Mouse (Mus musculus) intestine, embryonic 14.5 days (tissue): ENCODE measurements at regions not wholly inside any gene's neighbourhood (a gene's known extent, or its start where the extent isn't known, plus 50 kb on each side); places are given as distances from the start of the nearest gene placed in this dataset.
"Not testable (repeated sequence)": the region's sequence is repeated elsewhere in the genome, so short reads cannot be mapped to it uniquely, and the experiment has no call there.

Source experiments
- ATAC-seq: fragments of 200-750 bp; cut with Nextera tagmentation; replicated peaks from 2 replicates; pipeline ENCODE4 v1.8.0; 2017; ENCODE audit warnings: low read depth, moderate number of reproducible peaks, moderate TSS enrichment, moderate library complexity; ENCODE audit not compliant: low FRiP score, low TSS enrichment
- DNase-seq: peaks from one replicate; pipeline ENCODE4 v3.0.0-alpha.2; 2018; ENCODE audit warnings: low spot score
- H3K27ac ChIP-seq: fragments of 300-500 bp; sonication (generic); 2 replicates; pipeline ENCODE4 v1.5.1; 2014; ENCODE audit warnings: low read depth, mild to moderate bottlenecking, control low read depth
- H3K27me3 ChIP-seq: fragments of 300-500 bp; sonication (generic); replicated peaks from 2 replicates; pipeline ENCODE4 v1.6.1; 2014; ENCODE audit warnings: low read length, control low read depth; ENCODE audit not compliant: control insufficient read depth, insufficient read depth
- H3K36me3 ChIP-seq: fragments of 300-500 bp; sonication (generic); 2 replicates; pipeline ENCODE4 v1.6.1; 2014; ENCODE audit warnings: low read length, control low read depth; ENCODE audit not compliant: control insufficient read depth, insufficient read depth
- H3K4me1 ChIP-seq: fragments of 300-500 bp; sonication (generic); replicated peaks from 2 replicates; pipeline ENCODE4 v1.6.1; 2014; ENCODE audit warnings: low read length, control low read depth, mixed read lengths; ENCODE audit not compliant: control insufficient read depth, insufficient read depth
- H3K4me2 ChIP-seq: fragments of 300-500 bp; sonication (generic); 2 replicates; pipeline ENCODE4 v1.6.1; 2014; ENCODE audit warnings: low read length
- H3K4me3 ChIP-seq: fragments of 300-500 bp; sonication (generic); 2 replicates; pipeline ENCODE4 v1.5.1; 2014; ENCODE audit warnings: low read depth, low read length, control low read depth, mixed read lengths
- H3K9ac ChIP-seq: fragments of 300-500 bp; sonication (generic); 2 replicates; pipeline ENCODE4 v1.6.1; 2014; ENCODE audit warnings: mild to moderate bottlenecking, low read length
- H3K9me3 ChIP-seq: fragments of 300-500 bp; sonication (generic); 2 replicates; pipeline ENCODE4 v1.6.1; 2016; ENCODE audit warnings: low read length, control low read depth; ENCODE audit not compliant: control insufficient read depth
- WGBS: fragments of 180-500 bp; shearing (Covaris S2); extraction: QIAGEN DNeasy Blood & Tissue Kit; methylation state at CpG from one replicate; pipeline ENCODE4 v1.1.7; 2014; 5-methylcytosine and 5-hydroxymethylcytosine counted together

DNA sequence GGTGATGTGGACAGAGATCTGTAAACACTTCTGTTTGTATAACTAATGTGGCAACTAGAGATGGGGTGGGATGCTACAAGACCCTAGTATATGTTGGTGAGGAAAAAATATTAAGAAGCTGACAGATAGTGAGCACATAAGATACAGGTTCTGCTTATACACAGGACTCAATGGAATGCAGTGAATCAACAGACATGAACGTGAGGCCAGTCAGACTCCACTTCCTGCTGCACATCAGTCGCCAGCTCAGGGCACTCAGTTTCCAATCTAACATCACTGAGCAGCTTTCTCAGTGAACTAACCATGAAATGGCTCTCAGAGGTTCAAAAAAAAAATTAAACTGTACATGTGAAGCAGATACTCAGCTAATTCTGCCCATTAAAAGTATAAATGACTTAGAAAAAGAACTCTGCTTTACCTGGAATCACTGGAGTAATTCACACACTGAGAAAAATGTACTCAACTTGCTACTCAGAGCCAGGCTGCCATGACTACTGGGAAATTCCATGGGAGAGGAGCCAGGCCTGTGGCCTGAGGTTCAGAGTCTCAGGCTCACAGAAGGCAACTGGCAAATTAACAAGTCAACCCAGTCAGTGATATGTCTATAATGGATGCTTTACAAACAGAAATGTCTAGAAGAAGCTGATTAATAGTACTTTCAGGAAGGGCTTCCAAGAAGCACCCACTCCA lies 170.9 kb upstream of the Tbl1xr1 start:
- Histone ChIP-seq H3K27ac (no peak overlapping the region), H3K27me3 (no peaks in the 10 kb centered on the region), H3K4me1 (no peaks in the 10 kb centered on the region), H3K9me3 (no peaks in the 10 kb centered on the region), H3K4me3 (no peak overlapping the region), H3K36me3 (no peaks in the 10 kb centered on the region), H3K4me2 (no peak overlapping the region), H3K9ac (no peak overlapping the region)
- 21% methylated on average over 2 of the region's 2 CpGs for WGBS
- DNase-seq (no peak), ATAC-seq (no peak)

DNA sequence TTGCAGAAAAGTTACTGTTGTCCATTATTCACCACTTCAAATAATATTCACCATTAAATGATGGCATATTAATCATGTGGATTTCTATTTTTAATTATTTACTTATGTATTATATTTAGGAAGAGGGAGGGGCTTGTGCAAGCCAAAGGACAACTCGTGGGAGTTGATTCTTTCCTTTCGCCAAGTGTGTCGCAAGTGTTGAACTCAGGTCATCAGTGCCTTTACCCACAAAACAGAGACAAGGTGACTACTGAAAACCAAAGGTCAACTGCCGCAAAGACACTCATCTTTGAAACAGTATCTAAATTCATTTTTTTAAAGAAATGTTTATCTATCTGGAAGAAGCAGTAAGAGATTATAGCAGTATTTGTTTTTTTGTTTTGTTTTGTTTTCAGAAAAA lies 167.6 kb upstream of the Tbl1xr1 start:
- Histone ChIP-seq H3K27me3 (no peaks in the 10 kb centered on the region), H3K27ac (no peak overlapping the region), H3K9me3 (no peaks in the 10 kb centered on the region), H3K4me2 (no peak overlapping the region), H3K4me3 (no peak overlapping the region), H3K9ac (no peak overlapping the region), H3K4me1 (no peaks in the 10 kb centered on the region), H3K36me3 (no peaks in the 10 kb centered on the region)
- ATAC-seq: no peak
- 90% methylated on average over 4 of the region's 4 CpGs for WGBS
- DNase-seq: no peak

DNA sequence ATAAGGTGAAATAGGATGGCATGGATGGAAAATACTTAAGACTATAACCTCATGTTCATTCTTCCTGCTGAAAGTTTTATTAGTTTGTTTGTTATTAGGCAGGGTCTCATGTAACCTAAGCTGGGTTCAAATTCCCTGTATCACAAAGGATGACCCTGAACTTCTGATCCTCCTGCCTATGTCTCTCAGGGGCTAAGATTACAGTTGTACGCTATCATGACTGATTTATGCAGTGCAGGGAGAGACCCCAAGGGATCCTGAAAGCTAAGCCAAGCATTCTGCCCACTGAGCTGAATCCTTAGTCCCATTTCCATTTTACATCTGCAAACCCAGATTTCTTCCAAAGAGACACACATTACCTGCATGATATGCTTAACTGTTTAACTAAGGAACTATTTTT lies 166.4 kb upstream of the Tbl1xr1 start:
- Histone ChIP-seq H3K36me3 (no peaks in the 10 kb centered on the region), H3K4me2 (no peak overlapping the region), H3K9me3 (no peaks in the 10 kb centered on the region), H3K27ac (no peak overlapping the region), H3K4me1 (no peaks in the 10 kb centered on the region), H3K4me3 (no peak overlapping the region), H3K27me3 (no peaks in the 10 kb centered on the region), H3K9ac (no peak overlapping the region)
- WGBS: 69% methylated on average over 1 of the region's 1 CpGs
- DNase-seq (no peak), ATAC-seq (no peak)

GRCm38 (mm10) chr3:21911071-21911470 lies 165.4 kb upstream of the Tbl1xr1 start:
- DNase-seq (no peak), ATAC-seq (no peak)
- no peak overlapping the region for H3K27ac ChIP-seq
- no peaks in the 10 kb centered on the region for H3K36me3 ChIP-seq
- H3K9me3 ChIP-seq: no peaks in the 10 kb centered on the region
- no peak overlapping the region for H3K4me3 ChIP-seq
- no peaks in the 10 kb centered on the region for H3K4me1 ChIP-seq
- H3K4me2 ChIP-seq: no peak overlapping the region
- H3K9ac ChIP-seq: no peak overlapping the region
- H3K27me3 ChIP-seq: no peaks in the 10 kb centered on the region

- H3K27ac ChIP-seq: no peak overlapping the region
- H3K4me2 ChIP-seq: no peak overlapping the region
- H3K4me3 ChIP-seq: no peak overlapping the region
- DNase-seq (no peak), ATAC-seq (no peak)
- WGBS: 88% methylated on average over 9 of the region's 9 CpGs
- no peak overlapping the region for H3K9ac ChIP-seq
- H3K4me1 ChIP-seq: no peaks in the 10 kb centered on the region
- H3K9me3 ChIP-seq: no peaks in the 10 kb centered on the region
- no peaks in the 10 kb centered on the region for H3K36me3 ChIP-seq
- H3K27me3 ChIP-seq: no peaks in the 10 kb centered on the region
Measured at GRCm38 (mm10) chr3:21917228-21917910, 159.1 kb upstream of the Tbl1xr1 start.

DNA sequence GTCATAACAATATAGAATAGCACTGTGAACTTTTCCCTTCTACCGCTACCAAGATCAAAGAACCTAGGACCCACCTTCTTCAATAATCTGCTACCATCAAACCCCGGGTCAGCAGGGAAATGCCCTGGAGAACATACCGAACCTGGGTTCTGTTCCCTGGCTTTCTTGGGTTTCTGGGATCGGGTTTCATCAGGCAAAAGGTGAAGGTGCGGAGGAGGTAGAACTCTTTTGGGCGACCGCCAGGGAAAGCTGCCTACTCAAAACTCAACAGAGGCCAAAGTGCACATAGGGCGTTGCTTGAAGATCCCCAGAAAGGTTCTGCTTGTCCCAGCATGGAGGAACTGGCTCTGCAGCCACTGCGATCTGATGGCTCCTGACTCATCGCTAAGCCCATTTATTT lies 158.0 kb upstream of the Tbl1xr1 start:
- Histone ChIP-seq H3K9me3 (no peaks in the 10 kb centered on the region), H3K27me3 (no peaks in the 10 kb centered on the region), H3K4me3 (no peak overlapping the region), H3K4me1 (no peaks in the 10 kb centered on the region), H3K27ac (no peak overlapping the region), H3K9ac (no peak overlapping the region), H3K36me3 (no peaks in the 10 kb centered on the region), H3K4me2 (no peak overlapping the region)
- no peak for ATAC-seq
- WGBS: 90% methylated on average over 10 of the region's 10 CpGs
- no peak for DNase-seq

DNA sequence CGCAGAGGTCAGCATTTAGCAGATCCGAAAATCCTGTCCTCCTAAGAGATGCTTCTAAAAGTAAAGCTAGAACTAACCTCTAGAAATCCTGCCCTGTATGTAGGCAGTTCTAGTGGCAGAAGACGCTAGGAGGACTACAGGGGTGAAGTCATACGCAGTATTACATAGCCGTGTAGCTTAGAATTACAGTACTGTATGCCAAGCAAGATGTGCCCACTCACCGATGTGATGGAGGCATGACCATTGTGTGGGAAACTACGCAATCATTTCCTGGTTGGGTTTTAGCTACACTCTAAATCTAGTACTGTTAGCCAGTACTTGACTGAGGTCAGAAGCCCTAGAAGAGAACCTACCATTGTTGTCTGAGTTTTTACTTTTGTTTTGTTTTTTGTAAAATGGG lies 156.5 kb upstream of the Tbl1xr1 start:
- no peaks in the 10 kb centered on the region for H3K4me1 ChIP-seq
- H3K4me3 ChIP-seq: no peak overlapping the region
- no peaks in the 10 kb centered on the region for H3K27me3 ChIP-seq
- H3K36me3 ChIP-seq: no peaks in the 10 kb centered on the region
- no peak overlapping the region for H3K27ac ChIP-seq
- DNase-seq: no peak
- ATAC-seq: no peak
- WGBS: 92% methylated on average over 7 of the region's 7 CpGs
- no peak overlapping the region for H3K4me2 ChIP-seq
- H3K9me3 ChIP-seq: no peaks in the 10 kb centered on the region
- H3K9ac ChIP-seq: no peak overlapping the region

DNA sequence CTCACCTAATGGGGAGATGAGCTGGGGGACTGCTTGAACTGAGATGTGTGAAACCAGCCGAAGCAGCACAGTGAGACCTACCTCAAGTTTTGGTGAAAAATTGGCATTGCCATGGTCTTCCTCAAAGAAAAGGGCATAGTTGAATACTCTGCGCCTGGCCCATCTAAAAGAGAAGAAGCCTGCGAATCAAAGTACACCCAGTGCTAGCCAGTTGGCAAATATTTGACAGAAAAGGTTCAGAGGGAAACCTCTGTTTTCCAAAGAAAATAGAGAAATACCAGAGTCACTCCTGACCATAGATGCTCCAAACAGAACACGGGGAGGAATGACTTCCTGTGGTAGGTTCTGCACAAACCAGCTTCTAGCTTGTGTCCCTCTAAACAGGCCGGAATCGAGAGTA lies 144.5 kb upstream of the Tbl1xr1 start:
- Histone ChIP-seq H3K9ac (no peak overlapping the region), H3K4me3 (no peak overlapping the region), H3K36me3 (no peaks in the 10 kb centered on the region), H3K9me3 (no peaks in the 10 kb centered on the region), H3K27me3 (no peaks in the 10 kb centered on the region), H3K27ac (no peak overlapping the region), H3K4me1 (peaks cover 22% of the 10 kb centered on the region), H3K4me2 (no peak overlapping the region)
- ATAC-seq (no peak), DNase-seq (no peak)
- WGBS: 88% methylated on average over 6 of the region's 6 CpGs

GRCm38 (mm10) chr3:21932696-21933095 lies 143.8 kb upstream of the Tbl1xr1 start:
- H3K4me2 ChIP-seq, H3K36me3 ChIP-seq, H3K27me3 ChIP-seq, ATAC-seq, H3K9ac ChIP-seq, H3K9me3 ChIP-seq, H3K27ac ChIP-seq, H3K4me3 ChIP-seq, DNase-seq: not testable (repeated sequence)
- WGBS: 83% methylated on average over 8 of the region's 8 CpGs
- H3K4me1 ChIP-seq: peaks cover 25% of the 10 kb centered on the region
